Mouse (Mus musculus): ENCODE measurements around the gene Prkar2b. TPM values are rescaled to one million over a fixed set of nuclear protein-coding genes. Genes with fewer than 3 reads are reported as not detected.
A peak's percentile ranks its signal among the peaks of the same experiment; 100 is the strongest.

The Prkar2b gene
- total and polyA plus RNA-seq, 3 experiments = 15.7 to 154 (median 34.1) TPM

DNA sequence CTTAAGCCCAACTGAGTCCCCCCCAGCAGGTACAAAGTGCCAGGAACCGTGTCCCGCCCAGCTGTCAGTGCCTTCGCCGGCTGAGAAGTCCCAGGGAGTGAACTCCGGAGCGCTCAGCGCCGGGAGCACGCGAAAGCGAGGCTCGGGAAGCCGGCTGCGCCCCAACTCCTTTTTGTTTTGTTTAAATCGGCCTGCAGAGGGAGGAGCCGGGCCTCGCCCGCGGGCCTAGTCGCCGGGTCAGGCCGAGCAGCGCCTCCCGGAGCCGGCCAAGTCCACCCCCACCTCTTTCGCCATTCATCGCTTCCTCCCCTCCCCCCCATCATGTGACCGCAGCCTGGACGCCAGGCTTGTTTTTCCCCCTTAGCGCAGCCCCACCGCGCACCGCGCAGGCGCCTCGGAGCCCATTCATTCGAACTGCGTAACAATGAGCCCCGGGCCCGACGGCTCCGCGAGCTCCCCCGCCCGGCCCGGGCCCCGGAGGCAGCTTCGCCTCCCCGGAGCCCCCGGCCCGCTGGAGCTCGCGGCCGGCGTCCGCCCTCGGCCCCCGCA is 111.8 kb downstream of the Prkar2b start (continued):
- TF ChIP-seq POLR2AphosphoS5 (IDR thresholded peaks at IDR 0.05; ENCODE audit: borderline replicate concordance, low read depth, low read length) (no peak), TAL1 (IDR thresholded peaks at IDR 0.05; ENCODE audit: low read length) (no peak), USF1 (IDR thresholded peaks at IDR 0.05; ENCODE audit: low read depth, low read length) (peak; percentile 95), RCOR1 (IDR thresholded peaks at IDR 0.05; ENCODE audit: low read depth, low read length) (no peak), USF2 (IDR thresholded peaks at IDR 0.05; ENCODE audit: borderline replicate concordance in 1 of 2, insufficient read depth in 1 of 2, low read depth in 1 of 2, low read length in 2 of 2) (peak in 1 of 2 experiments; percentile 63; a peak in 2 of 4 replicates), SIN3A (IDR thresholded peaks at IDR 0.05; ENCODE audit: low read length) (peak; percentile 79), NRF1 (IDR thresholded peaks at IDR 0.05; ENCODE audit: insufficient read depth, low read depth, low read length, poor library complexity, severe bottlenecking) (peak; percentile 83), BHLHE40 (IDR thresholded peaks at IDR 0.05; ENCODE audit: borderline replicate concordance, low read depth, low read length) (peak; percentile 68; the same call in 1 of the 2 replicates)

DNA sequence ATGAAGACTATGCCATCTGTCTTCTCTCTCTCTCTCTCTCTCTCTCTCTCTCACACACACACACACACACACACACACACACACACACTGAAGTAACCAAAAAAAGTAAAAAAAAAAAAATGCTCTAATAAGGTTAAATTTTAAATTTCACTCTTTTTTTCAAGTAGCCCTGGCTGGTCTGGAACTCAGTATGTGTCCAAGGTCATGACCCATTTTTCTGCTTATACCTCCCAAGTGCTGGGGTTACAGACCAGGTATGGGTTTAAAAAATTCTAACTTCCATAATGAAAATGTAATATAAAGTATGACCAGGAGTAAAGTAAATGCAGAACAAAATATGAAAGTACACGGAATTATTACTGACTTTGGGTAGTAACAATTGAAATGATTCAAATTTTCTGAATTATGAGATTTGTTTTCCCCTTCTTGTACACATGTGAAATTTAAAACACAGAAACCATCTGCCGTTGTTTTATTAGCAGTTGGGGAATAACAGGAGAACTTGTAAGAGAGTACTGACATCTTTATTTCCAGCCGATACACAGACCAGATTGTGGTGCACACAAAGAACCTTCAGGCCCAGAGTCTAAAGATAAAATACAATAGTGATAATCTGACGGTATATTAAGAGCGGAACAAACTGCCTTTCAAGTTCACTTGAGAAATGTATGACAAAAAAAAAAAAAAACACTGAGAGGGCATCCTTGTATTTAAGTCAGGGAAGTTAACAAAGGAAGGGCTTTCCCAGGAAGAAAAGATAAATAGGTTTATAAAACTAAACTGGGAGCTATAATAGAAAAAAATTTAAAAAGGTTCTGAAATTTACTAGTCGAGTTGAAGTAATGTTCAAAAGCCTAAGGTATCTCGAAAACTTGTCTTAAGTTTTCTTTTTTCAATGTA is 112.7 kb downstream of the Prkar2b start:
- H3K4me1 ChIP-seq (ENCODE audit: control insufficient read depth in 1 of 2, insufficient read depth in 2 of 2, low read length in 2 of 2) = peaks cover 9 to 14% of the 10 kb centered on the region in 2 experiments
- DNase-seq (ENCODE audit: low read depth, low spot score) = peak; percentile 53
- H3K36me3 ChIP-seq (ENCODE audit: control insufficient read depth in 1 of 2, insufficient read depth in 2 of 2, low read length in 2 of 2) = peaks cover 0 to 29% of the 10 kb centered on the region in 2 experiments; a peak in 2 of 4 replicates
- no peaks in the 10 kb centered on the region for H3K27me3 ChIP-seq (ENCODE audit: control insufficient read depth in 1 of 2, insufficient read depth in 2 of 2, low read length in 2 of 2)
- H3K27ac ChIP-seq (ENCODE audit: control insufficient read depth, low read depth, low read length) = peak overlapping the region; percentile 83
- H3K79me2 ChIP-seq (ENCODE audit: control insufficient read depth, insufficient read depth, low read length, poor library complexity) = peaks cover 9% of the 10 kb centered on the region; the same call in 1 of the 2 replicates
- H3K9me3 ChIP-seq (replicated peaks; ENCODE audit: insufficient read depth, low read length) = no peaks in the 10 kb centered on the region
- H3K9ac ChIP-seq (ENCODE audit: control insufficient read depth, low read depth, low read length, poor library complexity, severe bottlenecking) = peak overlapping the region; percentile 83
- H3K4me3 ChIP-seq (ENCODE audit: control insufficient read depth in 1 of 2, insufficient read depth in 1 of 2, low read depth in 2 of 2, low read length in 2 of 2) = peak overlapping the region; percentile 80 to 89
- TF ChIP-seq RAD21 (IDR thresholded peaks at IDR 0.05; ENCODE audit: low read depth, low read length) (no peak), TCF12 (IDR thresholded peaks at IDR 0.05; ENCODE audit: low read depth, low read length) (no peak), ZKSCAN1 (IDR thresholded peaks at IDR 0.05; ENCODE audit: low read depth, low read length) (no peak), KAT2A (conservative IDR thresholded peaks at IDR 0.05; ENCODE audit: low read depth, low read length) (no peak), MYC (IDR thresholded peaks at IDR 0.05; ENCODE audit: low read depth, low read length) (no peak), MXI1 (IDR thresholded peaks at IDR 0.05; ENCODE audit: low read depth, low read length) (no peak), NRF1 (IDR thresholded peaks at IDR 0.05; ENCODE audit: insufficient read depth, low read depth, low read length, poor library complexity, severe bottlenecking) (no peak), ETS1 (IDR thresholded peaks at IDR 0.05; ENCODE audit: low read depth, low read length) (peak; percentile 24; the same call in 1 of the 2 replicates), SIN3A (IDR thresholded peaks at IDR 0.05; ENCODE audit: low read length) (no peak), RCOR1 (IDR thresholded peaks at IDR 0.05; ENCODE audit: low read depth, low read length) (0 out of 2 replicates have a peak, but pooled peaks have one; percentile 33), NELFE (IDR thresholded peaks at IDR 0.05; ENCODE audit: low read depth, low read length) (no peak), MAX (IDR thresholded peaks at IDR 0.05; ENCODE audit: low read length) (0 out of 2 replicates have a peak, but pooled peaks have one; percentile 28), ZNF384 (IDR thresholded peaks at IDR 0.05; ENCODE audit: low read depth, low read length) (peak; percentile 88), EP300 (IDR thresholded peaks at IDR 0.05; ENCODE audit: low read depth in 1 of 2, low read length in 2 of 2) (peak; percentile 33 to 43; a peak in 1 of 4 replicates), GATA1 (IDR thresholded peaks at IDR 0.05; ENCODE audit: low read depth, low read length) (peak; percentile 37; the same call in 1 of the 2 replicates), E2F4 (IDR thresholded peaks at IDR 0.05; ENCODE audit: borderline replicate concordance, low read depth, low read length) (no peak), ELF1 (IDR thresholded peaks at IDR 0.05; ENCODE audit: low read depth, low read length) (no peak), POLR2AphosphoS5 (IDR thresholded peaks at IDR 0.05; ENCODE audit: borderline replicate concordance, low read depth, low read length) (no peak), MYB (IDR thresholded peaks at IDR 0.05; ENCODE audit: low read depth, low read length) (no peak), BHLHE40 (IDR thresholded peaks at IDR 0.05; ENCODE audit: borderline replicate concordance, low read depth, low read length) (no peak), CHD1 (IDR thresholded peaks at IDR 0.05; ENCODE audit: low read depth, low read length) (peak; percentile 76; the same call in 1 of the 2 replicates), SMC3 (IDR thresholded peaks at IDR 0.05; ENCODE audit: low read depth, low read length) (no peak), TBP (IDR thresholded peaks at IDR 0.05; ENCODE audit: low read depth, low read length) (no peak), ZC3H11A (IDR thresholded peaks at IDR 0.05; ENCODE audit: low read depth, low read length) (no peak)

Measured in MEL (cell line).